Mouse (Mus musculus) cortical plate, adult 2 months (tissue): ENCODE measurements at regions not wholly inside any gene's neighbourhood (a gene's known extent, or its start where the extent isn't known, plus 50 kb on each side); places are given as distances from the start of the nearest gene placed in this dataset.

Experiments
- CTCF ChIP-seq: fragments of 200-500 bp; IDR thresholded peaks from 2 replicates; pipeline ENCODE4 v1.5.1; 2011; ENCODE audit warnings: mild to moderate bottlenecking, control low read depth, low read length; ENCODE audit not compliant: insufficient read depth; ENCODE audit errors: extremely low read depth
- POLR2A ChIP-seq: fragments of 200-500 bp; IDR thresholded peaks from 2 replicates; pipeline ENCODE4 v1.6.1; 2011; ENCODE audit warnings: mild to moderate bottlenecking, low read length, control low read depth; ENCODE audit not compliant: insufficient read depth; ENCODE audit errors: extremely low read depth

DNA sequence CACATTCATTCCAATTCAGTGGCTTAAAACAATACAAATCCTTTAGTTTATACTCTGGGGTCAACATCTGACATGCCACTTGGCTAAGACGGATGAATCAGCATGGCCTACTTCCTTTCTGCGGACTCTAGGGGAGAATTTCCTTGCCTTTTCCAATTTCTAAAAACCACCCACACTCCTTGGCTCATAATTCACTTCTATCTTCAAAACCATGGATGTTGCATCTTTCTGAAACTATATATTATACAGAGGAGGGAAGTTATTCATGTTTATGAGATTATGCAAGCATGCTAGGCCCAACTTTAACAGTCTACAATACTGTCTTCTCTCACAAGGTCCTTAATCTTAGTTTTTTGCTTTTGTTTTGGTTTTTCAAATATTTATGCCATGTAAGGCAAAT, 273.0 kb upstream of the Col8a1 start:
- no peak for TF ChIP-seq CTCF
- TF ChIP-seq POLR2A, result no peak
